Mouse (Mus musculus) embryo, embryonic 11.5 days (tissue): ENCODE data around the gene Taok1.
"Not testable (repeated sequence)": the region's sequence is repeated elsewhere in the genome, so short reads cannot be mapped to it uniquely, and the experiment has no call there.

Source experiments
- DNase-seq: peaks from one replicate; pipeline ENCODE4 v3.0.0-alpha.2; 2012; ENCODE audit warnings: low read depth, low spot score

Taok1 gene

GRCm38 (mm10) chr11:77607538-77608455, at the start of gene Taok1:
Taok1 (minus strand) TSS chr11:77607815.
- peak; percentile 99 for DNase-seq

GRCm38 (mm10) chr11:77653406-77654190, 46.0 kb upstream of the Taok1 start:
- DNase-seq = not testable (repeated sequence)

GRCm38 (mm10) chr11:77652484-77652883, 44.9 kb upstream of the Taok1 start:
- DNase-seq = no peak

- no peak for DNase-seq
Observed at GRCm38 (mm10) chr11:77648878-77649277, 41.3 kb upstream of the Taok1 start.

GRCm38 (mm10) chr11:77645481-77645880, 37.9 kb upstream of the Taok1 start:
- DNase-seq = no peak

GRCm38 (mm10) chr11:77641390-77641789, 33.8 kb upstream of the Taok1 start:
- DNase-seq = no peak

- DNase-seq = peak; percentile 64
Observed at GRCm38 (mm10) chr11:77630257-77630670, 22.6 kb upstream of the Taok1 start.

GRCm38 (mm10) chr11:77629476-77629875, 21.9 kb upstream of the Taok1 start:
- no peak for DNase-seq

GRCm38 (mm10) chr11:77626596-77627535, 19.3 kb upstream of the Taok1 start:
- DNase-seq = no peak

GRCm38 (mm10) chr11:77625061-77625855, 17.6 kb upstream of the Taok1 start:
- no peak for DNase-seq

- no peak for DNase-seq
Observed at GRCm38 (mm10) chr11:77624441-77625060, 16.9 kb upstream of the Taok1 start.

- DNase-seq = no peak
Observed at GRCm38 (mm10) chr11:77624002-77624401, 16.4 kb upstream of the Taok1 start.

- DNase-seq = no peak
Observed at GRCm38 (mm10) chr11:77621902-77622535, 14.4 kb upstream of the Taok1 start.

- DNase-seq = no peak
Observed at GRCm38 (mm10) chr11:77615084-77615624, 7.5 kb upstream of the Taok1 start.

- no peak for DNase-seq
Observed at GRCm38 (mm10) chr11:77606835-77607537, 629 bp downstream of the Taok1 start.

- no peak for DNase-seq
Observed at GRCm38 (mm10) chr11:77606469-77606834, 1.2 kb downstream of the Taok1 start.

- DNase-seq = no peak
Observed at GRCm38 (mm10) chr11:77597266-77597665, 10.3 kb downstream of the Taok1 start.

GRCm38 (mm10) chr11:77591388-77591787, 16.2 kb downstream of the Taok1 start:
- no peak for DNase-seq

GRCm38 (mm10) chr11:77590801-77591200, 16.8 kb downstream of the Taok1 start:
- no peak for DNase-seq
